Mouse (Mus musculus) layer of hippocampus, adult 11-12 months (tissue): ENCODE results near the gene Man1b1.

Experiments used
- DNase-seq: peaks from one replicate; pipeline ENCODE4 v3.0.0; 2022; ENCODE audit warnings: low spot score

Man1b1 gene

DNA sequence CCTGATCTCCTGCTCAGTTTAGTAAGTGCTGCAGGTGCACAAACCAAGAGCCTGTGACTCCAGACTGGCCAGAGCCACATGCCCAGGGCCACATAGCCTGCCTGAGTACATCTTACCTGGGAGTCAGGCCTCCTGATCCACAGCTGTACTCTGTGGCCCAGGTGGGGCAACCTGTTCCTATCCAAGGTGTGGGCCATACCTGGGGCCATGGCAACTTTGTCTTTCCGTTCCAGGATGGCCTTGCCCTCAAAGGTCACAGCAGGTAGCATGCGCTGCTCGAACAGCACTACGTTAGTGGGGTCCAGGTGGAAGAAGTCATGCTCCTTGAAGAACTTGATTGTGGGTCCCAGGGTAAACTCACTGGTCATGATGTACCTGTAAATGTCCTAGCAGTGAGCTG lies 32.2 kb downstream of the Man1b1 start:
- no peak for DNase-seq

DNA sequence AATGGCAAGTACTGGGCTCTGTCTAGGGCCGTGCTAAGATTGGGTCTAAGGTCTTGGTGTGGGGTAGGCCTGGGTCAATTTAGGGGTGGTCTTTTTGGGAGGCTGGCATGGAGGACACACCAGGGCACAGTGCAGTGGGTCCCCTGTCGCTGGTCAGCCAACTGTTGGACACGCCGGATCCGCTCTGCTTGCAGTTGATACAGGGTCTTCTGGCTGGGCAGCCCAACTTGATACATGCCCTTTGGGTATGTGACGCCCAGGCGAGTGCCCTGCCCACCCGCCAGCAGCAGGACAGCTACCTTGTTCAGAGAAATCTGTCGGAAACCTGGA lies 32.6 kb downstream of the Man1b1 start:
- no peak for DNase-seq

DNA sequence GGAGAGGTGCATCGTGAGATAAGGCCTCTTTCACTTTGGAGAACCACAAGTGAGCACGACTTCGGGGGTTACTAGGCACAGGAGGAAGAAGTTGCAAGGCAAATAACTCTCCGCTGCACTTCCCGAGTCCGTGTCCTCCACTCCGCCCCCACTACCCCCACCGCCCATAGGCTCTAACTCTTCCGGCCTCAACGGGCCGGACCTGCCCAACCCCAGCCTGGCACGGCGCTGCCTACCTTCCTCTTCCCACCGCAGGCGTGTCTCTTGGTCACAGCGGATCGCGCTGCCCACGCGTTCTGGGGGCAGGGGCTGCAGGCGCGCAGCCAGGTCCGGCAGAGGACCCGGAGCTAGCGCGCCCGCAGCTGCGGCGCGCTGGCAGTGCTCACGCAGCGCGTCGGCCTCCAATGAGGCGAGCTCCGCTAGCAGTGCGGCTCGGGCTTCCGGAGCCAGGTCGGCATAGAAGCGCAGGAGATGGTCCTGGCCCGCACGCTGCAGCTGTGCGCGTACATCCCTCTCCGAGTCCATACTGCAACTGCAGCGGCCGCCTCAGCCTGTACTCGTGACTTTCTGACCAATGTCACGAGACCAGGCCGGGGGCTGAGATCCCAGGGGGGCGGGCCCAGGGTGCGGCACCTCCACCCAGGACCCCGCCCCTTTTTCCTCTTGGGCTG lies 33.1 kb downstream of the Man1b1 start, which contains the start of gene Uap1l1:
Gene Uap1l1 (minus strand): TSS at position 592 of the 671 bp plus-strand sequence.
- DNase-seq: peak; percentile 76

DNA sequence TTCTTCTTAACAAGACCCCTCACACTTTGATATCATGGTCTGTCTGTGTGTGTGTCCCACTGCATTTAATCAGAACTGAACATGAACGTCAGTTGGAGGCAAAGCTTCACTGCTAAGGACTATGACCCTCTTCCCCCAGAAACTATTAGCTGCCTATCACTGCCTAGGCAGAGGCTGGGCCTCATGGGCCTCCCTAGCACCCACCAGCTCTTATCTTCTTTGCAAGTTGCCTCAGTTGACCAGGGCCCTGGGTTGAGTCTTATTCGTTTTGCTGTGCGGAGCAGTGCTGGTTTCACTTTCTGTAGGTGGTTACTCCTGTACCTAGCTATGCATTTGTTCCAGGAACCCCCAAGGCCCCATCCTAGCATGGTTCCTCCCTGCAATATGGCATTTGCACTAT lies 37.9 kb downstream of the Man1b1 start:
- DNase-seq: no peak

DNA sequence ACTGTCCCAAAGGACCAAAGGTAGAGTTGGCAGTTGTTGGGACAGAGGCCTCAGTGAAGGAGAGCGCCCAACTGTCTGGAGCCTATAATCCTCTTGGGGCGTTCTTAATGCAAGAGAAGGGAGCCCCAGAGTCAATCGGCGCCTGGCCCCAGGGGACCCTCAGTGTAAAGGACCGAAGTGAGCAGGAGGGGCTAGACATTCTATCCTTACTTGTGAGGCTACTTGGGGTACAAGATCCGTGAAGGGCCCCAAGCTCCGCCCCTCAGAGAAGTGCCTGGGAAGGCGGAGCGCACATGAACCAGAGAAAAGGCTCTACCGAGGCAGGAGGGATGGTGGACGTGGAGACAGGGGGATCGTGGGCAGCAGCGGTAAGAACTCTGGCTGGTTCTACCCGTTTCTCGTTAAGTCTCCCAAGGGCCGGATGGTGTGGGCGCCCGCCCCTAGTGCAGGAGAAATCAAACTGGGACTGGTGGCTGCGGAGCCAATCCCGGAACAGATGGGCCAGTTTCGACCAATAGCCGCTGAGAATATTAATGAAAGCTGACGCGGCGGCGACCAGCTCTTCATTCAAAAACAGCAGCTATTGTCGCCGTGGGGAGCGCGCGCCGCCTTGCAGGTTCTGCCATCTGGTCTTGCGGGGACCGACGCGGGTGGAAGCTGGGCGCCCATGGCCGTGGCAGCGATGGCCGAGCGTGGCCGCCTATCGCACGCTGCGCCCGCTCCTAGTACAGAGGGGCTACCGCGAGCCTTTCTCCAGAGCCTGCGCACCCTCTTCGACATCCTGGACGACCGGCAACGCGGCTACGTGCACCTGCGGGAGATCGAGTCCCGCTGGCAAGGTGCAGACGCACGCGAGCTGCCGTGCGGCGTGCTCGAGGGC lies 39.9 kb downstream of the Man1b1 start, which contains the start of gene Sapcd2:
Gene Sapcd2 (plus strand): TSS at position 558 of the 880 bp plus-strand sequence.
- DNase-seq: peak; percentile 88

DNA sequence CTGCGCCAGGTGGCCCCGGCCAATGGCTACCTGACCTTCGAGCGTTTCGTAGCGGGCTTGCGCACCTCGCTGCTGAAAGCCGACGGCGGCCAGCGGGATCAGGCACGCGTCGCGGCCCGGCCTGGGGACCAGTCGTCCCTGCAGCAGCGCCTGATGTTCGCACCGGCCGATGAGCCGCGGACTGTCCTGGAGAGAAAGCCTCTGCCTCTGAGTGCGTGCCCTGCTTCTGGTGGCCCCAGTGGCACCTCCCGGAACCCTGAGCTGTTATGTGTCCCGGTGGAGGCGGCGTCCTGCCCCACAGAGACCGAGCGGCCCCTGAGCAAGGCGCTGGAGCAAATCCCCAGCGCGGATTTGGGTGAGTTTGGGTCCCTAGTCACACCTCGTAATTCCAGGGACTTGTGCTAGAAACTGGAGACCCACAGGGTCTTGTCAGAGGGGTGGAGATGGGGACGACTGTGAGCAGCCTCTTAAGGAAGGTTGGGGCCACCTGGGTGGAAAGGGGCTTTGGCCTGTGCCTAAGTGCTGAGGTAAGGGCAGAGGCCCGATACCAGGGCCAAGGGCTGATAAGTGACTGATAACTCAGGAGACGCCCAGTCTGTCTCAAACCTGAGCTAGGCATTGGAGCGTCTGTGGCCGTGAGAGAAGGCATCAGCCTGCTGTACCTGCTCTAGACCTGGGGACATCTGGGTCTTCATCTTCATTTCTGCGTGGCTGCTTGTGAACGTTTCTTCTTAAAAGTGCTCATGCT lies 40.7 kb downstream of the Man1b1 start:
- DNase-seq: no peak

DNA sequence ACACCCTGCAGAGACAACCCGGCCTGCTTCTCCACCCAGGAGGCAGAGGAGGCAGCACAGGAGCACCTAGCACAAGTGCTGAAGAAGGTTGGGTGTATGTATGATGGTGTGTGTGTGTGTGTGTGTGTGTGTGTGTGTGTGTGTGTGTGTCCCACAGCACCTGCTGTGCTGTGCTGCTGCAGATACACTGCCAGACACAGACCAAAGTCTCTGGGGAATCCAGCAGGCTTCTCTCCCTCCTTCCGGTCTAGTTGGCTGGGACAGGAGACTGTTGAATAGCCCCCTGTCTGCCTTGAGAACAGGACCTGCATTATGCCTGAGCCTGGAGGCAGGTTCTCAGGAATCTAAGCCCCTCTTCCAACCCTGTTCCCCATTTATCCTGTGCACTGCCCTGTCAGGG lies 41.3 kb downstream of the Man1b1 start:
- DNase-seq: no peak

DNA sequence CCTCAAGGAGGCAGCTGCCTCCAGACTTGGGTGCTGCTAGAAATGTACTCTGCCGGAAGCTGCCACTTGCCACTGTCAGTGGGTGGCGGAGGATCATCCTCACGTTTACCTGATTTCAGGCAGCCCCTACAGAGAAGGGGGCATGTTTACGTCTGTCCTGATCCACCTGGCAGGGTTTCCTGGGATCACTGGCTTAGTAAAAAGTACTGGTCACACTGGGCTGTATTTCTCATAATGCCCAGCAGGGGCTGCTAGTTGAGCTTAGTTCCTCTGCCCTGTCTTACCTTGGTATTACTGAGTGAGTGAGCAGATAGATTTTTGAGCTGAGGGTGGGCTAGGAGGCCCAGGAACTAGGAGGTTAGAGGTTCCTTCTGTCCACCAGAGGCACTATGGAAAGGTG lies 44.5 kb downstream of the Man1b1 start:
- DNase-seq: peak; percentile 61

DNA sequence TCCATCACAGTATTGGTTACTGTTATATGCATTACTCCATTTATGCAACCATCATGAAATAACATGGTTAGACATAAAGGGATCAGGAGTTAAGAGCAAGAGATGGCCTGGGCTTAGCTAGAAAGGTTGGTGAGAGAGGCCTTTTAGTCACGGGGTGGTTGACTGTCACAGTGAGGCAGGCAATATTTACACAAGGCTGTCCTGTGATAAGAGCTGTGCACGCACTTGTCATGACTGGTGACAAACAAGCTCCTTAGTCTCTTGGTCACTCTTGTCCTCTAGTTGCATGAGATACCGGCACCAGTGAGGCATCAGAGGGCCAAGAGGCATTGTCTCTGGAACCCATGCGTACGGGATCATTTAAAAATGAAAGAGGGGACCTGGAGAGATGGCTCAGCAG lies 52.4 kb downstream of the Man1b1 start:
- no peak for DNase-seq

DNA sequence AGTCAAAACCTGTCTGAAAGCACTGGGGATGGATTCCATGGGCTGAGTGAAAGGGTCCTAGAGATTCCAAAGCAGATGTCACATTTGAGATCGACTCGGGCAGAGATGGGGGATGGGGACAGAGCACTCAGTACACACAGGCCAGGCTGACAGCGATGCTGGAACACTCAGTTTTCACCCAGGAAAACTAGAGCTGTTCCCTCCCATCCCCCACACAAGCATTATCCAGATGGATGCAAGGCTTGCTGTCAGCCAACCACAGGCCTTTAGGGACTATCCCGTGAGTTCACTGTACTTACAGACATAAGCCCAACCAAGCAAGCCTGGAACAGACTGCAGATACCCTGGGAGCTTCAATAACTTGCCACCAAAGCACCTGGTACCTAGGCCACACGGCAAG lies 59.1 kb downstream of the Man1b1 start:
- no peak for DNase-seq

DNA sequence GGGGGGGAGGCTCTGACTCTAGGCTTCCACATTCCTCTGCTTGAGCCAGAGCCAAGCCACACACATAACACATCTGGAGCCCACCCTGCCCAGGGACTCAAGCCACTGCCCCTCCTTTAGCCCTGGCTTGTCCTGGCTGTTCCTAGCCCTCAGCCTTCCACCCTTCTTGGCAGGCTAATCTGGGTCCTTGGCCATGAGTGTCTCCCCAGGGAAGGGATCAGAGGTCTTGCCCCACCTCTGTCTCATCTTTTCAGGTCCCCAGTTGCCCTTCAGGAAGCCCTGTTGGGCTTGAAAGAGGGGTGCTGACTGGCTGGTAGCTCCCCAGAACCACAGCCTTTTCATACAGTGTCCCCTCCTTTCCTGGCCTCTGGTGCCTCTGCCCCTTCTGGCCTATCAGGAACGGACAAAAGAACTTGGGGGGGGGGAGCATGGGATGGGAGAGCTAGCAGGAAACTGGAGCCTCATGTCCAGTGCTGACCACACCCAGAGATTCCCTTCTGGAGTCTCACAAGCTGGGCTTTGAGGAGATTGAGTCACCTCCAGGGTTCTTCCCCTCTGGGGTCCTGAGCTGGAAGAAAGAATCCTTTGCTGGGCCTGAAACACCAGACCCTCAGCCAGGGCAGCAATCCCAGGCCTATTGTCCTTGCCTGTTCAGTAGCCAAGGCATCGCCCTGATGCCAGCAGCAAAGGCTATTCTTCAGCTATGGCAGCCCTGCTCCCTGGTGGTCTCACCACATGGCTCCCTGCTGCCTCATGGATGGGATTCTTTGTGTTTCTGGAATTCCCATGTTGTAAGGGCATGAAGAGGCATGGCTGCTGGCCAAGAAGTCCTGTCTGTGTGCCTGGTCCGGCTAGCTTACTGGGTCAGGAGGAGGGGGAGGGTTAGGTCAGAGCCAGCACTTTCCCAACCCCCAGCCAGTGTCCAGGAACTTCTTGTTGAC lies 62.4 kb downstream of the Man1b1 start:
- peak; percentile 56 for DNase-seq

DNA sequence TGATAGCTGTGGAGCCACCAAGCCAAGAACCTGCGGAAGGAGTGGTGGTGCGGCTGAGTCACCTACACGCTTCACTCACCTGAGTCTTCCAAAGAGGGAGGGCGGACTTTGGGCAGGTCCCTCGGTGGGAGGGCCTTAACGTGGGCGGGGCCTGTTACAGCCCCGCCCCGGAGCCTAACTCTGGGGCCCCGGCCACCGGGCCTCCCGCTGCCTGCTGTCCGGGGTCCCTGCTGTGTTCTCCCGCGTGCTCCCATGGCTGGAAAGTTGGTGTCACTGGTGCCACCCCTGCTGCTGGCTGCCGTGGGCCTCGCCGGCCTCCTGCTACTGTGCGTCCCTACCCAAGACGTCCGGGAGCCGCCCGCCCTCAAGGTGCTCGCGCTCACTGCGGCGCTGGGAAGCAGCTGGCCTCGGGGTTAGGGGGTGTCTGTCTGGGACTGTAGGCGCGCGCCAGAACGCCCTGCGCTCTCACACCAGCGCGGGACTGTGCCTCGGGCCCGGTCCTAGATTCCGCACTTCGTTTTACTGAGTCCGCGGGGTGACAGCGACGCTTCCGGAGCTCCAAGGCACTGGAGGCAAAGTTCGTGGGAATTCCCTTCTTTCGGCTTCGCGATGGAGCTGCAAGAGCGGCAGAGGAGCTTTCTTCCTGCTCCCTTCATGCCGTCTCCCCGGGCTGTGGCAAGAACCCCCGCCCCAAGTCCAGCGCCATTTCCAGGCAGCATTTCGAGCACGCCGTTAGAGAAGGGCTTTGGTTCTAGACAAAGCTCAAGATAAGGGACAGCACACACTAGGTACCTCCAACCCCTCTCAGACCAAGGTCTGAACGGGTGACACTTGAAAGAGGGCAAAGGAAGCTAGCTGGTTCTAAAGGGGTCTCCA lies 63.8 kb downstream of the Man1b1 start, which contains the start of gene Entpd2:
Gene Entpd2 (plus strand): TSS at position 154 of the 876 bp plus-strand sequence.
- DNase-seq: no peak

DNA sequence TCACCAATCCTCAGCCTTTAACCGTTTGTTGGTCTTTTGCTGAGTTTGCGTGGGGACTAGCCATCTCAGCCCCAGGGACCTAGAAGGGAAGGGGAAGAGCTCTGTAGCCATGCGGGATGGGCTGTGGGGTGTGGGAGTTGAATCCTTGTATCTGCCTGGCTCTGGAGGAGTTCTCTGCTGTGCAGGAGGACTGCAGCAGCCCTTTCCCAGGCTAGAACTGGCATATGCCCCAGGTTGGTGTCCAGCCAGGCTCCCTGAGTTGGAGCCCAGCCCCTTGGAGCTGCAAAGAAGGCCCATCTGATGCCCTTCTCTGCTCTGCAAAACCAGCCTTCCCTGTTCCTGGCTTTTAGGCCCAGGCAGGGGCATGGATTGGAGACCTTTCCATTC lies 64.5 kb downstream of the Man1b1 start:
- DNase-seq: no peak

DNA sequence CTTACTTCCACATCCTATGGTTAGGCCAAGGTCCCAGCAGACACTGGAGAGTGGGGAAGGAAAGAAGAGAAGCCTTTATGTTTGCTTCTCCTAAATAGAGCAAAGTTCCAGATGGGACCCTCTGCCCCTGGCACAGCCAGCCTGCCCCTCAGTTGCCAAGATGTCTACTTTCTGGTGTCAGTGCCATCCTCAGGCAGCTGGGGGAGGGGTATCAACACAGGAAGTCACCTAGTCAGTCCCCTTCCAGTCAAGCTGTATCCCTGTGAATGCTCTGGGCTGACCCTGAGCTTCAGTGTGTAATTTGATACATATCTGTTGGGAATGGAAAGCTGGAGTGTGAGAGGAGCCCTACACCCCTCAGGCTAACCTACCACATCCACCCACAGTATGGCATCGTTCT lies 64.9 kb downstream of the Man1b1 start:
- DNase-seq: no peak

DNA sequence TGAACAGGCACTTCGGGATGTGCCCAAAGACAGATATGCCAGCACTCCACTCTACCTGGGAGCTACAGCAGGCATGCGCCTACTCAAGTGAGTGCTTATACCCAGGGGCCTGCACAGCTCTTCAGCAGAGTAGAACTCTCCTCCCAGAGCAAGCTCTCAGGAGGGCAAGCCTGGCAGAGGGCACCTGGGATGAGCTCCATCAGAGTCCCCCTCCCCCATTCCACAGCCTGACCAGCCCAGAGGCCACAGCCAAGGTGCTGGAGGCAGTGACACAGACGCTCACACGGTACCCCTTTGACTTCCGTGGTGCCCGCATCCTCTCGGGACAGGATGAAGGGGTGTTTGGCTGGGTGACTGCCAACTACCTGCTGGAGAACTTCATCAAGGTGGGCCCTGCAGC lies 65.9 kb downstream of the Man1b1 start:
- no peak for DNase-seq

DNA sequence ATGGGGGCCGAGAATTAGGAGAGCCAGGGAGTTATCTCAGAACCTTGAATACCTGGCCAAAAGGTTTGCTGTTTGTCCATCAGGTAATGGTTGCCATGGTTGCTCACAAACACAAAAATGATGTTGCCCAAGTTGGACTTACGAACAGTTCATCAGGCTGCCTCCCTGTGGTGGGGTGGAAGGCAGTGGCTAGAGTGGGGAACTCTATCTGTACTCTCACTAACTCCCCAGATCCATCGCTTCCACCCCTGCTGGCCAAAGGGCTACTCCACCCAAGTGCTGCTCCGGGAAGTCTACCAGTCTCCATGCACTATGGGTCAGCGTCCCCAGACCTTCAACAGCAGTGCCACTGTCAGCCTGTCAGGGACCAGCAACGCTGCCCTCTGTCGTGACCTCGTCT lies 66.9 kb downstream of the Man1b1 start, which contains the start of gene Npdc1:
Gene Npdc1 (plus strand): TSS at position 301 of the 400 bp plus-strand sequence.
- DNase-seq: no peak

DNA sequence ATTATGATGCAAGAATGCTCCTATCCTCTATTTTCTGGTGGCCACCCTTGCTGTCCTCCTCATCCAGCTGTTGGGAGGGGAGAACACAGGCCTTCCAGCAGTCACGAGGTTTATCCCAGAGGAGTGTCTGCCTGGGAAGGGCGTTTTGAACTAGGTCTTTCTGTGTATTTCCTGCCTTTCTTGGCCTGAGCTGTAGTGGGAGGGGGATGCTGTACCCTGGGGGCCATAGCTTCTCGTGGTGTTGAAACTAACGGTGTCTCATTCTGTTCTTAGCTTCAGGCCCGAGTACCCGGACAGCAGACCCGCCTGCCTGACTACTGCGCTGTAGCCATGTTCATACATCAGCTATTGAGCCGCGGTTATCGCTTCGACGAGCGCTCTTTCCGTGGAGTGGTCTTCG lies 68.2 kb downstream of the Man1b1 start:
- no peak for DNase-seq

DNA sequence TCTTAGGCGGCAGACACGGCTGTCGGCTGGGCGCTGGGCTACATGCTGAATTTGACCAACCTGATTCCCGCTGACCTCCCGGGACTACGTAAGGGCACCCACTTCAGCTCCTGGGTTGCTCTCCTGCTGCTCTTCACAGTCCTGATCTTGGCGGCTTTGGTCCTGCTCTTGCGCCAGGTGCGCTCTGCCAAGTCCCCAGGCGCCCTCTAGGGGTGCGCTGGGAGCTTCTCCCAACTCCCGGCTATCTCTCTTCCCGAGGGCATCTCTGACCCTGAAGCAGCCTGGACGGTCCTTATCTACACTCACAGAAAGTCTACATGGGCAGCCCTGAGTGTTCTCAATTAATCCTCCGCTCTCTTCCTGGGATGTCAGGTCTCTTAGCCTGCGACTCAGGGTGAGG lies 68.6 kb downstream of the Man1b1 start:
- DNase-seq: no peak
